Mouse (Mus musculus) embryonic facial prominence, embryonic 13.5 days (tissue): Measurements from ENCODE around the gene Ccnb3. TPM values are rescaled to one million over a fixed set of nuclear protein-coding genes. Genes with fewer than 3 reads are reported as not detected.

Source experiments
- polyA plus RNA-seq: library from polyadenylated mRNA; unstranded; fragments of >200 nt; fragmentation: Nextera tagmentation; extraction: Ambion mirVana; gene quantifications from 2 replicates; pipeline ENCODE4 v1.2.1, GENCODE M21; 2015

The Ccnb3 gene
- polyA plus RNA-seq, 1 experiment from 2014 or later, result not detected

Other genes with a start within 250 kb of the Ccnb3 start
- not detected in 2 replicates for gene Akap4, start 25.9 kb upstream of the Ccnb3 start, polyA plus RNA-seq